Mouse (Mus musculus): ENCODE data around the gene Fam129a. TPM values are rescaled to one million over a fixed set of nuclear protein-coding genes. Genes with fewer than 3 reads are reported as not detected.

Gene Fam129a
- polyA plus RNA-seq, 1 experiment from 2014 or later, result 0.51 TPM

DNA sequence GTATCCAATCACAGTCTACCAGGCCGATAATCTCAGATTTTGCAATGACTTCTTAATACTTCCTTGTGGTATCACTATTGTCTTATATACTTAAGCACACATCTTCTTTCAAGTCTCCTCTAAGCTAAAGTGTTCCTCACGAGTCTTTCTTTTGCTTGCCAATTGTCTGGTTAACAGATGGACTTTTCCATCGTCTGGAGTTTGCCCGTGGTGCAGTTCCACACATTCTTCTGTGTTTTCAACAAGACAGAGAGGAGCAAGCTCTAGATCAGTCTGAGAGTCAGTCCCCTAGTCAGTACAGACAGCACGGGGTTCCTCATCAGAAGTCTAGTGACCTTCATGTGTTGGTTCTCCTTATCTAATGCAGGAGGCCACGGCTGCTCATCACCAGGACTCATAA lies 10.5 kb downstream of the Fam129a start:
- Histone ChIP-seq H3K4me3 (ENCODE audit: low read depth, low read length) (no peak overlapping the region), H3K27ac (ENCODE audit: low read depth, low read length) (no peak overlapping the region)
- ATAC-seq (ENCODE audit: low FRiP score), result no peak

GRCm38 (mm10) chr1:151581977-151582376 lies 11.0 kb downstream of the Fam129a start:
- 77% methylated on average over 3 of the region's 4 CpGs for WGBS
- H3K27me3 ChIP-seq (ENCODE audit: control insufficient read depth, insufficient read depth, low read length), result no peaks in the 10 kb centered on the region
- no peaks in the 10 kb centered on the region for H3K4me1 ChIP-seq (ENCODE audit: control insufficient read depth, insufficient read depth, low read length)
- H3K9ac ChIP-seq (ENCODE audit: low read length), result no peak overlapping the region
- no peak overlapping the region for H3K4me2 ChIP-seq
- DNase-seq (ENCODE audit: low spot score, missing footprints), result no peak
- ATAC-seq (ENCODE audit: low FRiP score), result no peak
- no peak overlapping the region for H3K27ac ChIP-seq (ENCODE audit: low read depth, low read length)
- H3K9me3 ChIP-seq (ENCODE audit: control insufficient read depth, low read length), result no peaks in the 10 kb centered on the region
- H3K36me3 ChIP-seq (ENCODE audit: control insufficient read depth, insufficient read depth, low read length), result no peaks in the 10 kb centered on the region
- no peak overlapping the region for H3K4me3 ChIP-seq (ENCODE audit: low read depth, low read length)

More for the DNA sequence above, 10.5 kb downstream of the Fam129a start:
- H3K36me3 ChIP-seq (ENCODE audit: control insufficient read depth, insufficient read depth, low read length), result no peaks in the 10 kb centered on the region
- H3K4me2 ChIP-seq, result no peak overlapping the region
- H3K9ac ChIP-seq (ENCODE audit: low read length), result no peak overlapping the region
- no peaks in the 10 kb centered on the region for H3K4me1 ChIP-seq (ENCODE audit: control insufficient read depth, insufficient read depth, low read length)
- no peaks in the 10 kb centered on the region for H3K9me3 ChIP-seq (ENCODE audit: control insufficient read depth, low read length)
- DNase-seq (ENCODE audit: low spot score, missing footprints), result no peak
- 90% methylated on average over 6 of the region's 6 CpGs for WGBS
- no peaks in the 10 kb centered on the region for H3K27me3 ChIP-seq (ENCODE audit: control insufficient read depth, insufficient read depth, low read length)

- Histone ChIP-seq H3K27ac (ENCODE audit: low read depth, low read length) (no peak overlapping the region), H3K36me3 (ENCODE audit: control insufficient read depth, insufficient read depth, low read length) (no peaks in the 10 kb centered on the region), H3K9me3 (ENCODE audit: control insufficient read depth, low read length) (no peaks in the 10 kb centered on the region), H3K4me2 (no peak overlapping the region), H3K4me1 (ENCODE audit: control insufficient read depth, insufficient read depth, low read length) (no peaks in the 10 kb centered on the region), H3K4me3 (ENCODE audit: low read depth, low read length) (no peak overlapping the region), H3K27me3 (ENCODE audit: control insufficient read depth, insufficient read depth, low read length) (no peaks in the 10 kb centered on the region), H3K9ac (ENCODE audit: low read length) (no peak overlapping the region)
- WGBS, result 79% methylated on average over 8 of the region's 8 CpGs
- no peak for DNase-seq (ENCODE audit: low spot score, missing footprints)
- no peak for ATAC-seq (ENCODE audit: low FRiP score)
Observed at GRCm38 (mm10) chr1:151583457-151584181, 12.6 kb downstream of the Fam129a start.

- 57% methylated on average over 1 of the region's 1 CpGs for WGBS
- Histone ChIP-seq H3K36me3 (ENCODE audit: control insufficient read depth, insufficient read depth, low read length) (no peaks in the 10 kb centered on the region), H3K27ac (ENCODE audit: low read depth, low read length) (no peak overlapping the region), H3K4me1 (ENCODE audit: control insufficient read depth, insufficient read depth, low read length) (no peaks in the 10 kb centered on the region), H3K9me3 (ENCODE audit: control insufficient read depth, low read length) (no peaks in the 10 kb centered on the region), H3K4me2 (no peak overlapping the region), H3K9ac (ENCODE audit: low read length) (no peak overlapping the region), H3K27me3 (ENCODE audit: control insufficient read depth, insufficient read depth, low read length) (no peaks in the 10 kb centered on the region), H3K4me3 (ENCODE audit: low read depth, low read length) (no peak overlapping the region)
- DNase-seq (ENCODE audit: low spot score, missing footprints) (no peak), ATAC-seq (ENCODE audit: low FRiP score) (no peak)
Observed at GRCm38 (mm10) chr1:151584182-151584471, 13.1 kb downstream of the Fam129a start.

- DNase-seq (ENCODE audit: low spot score, missing footprints), result no peak
- Histone ChIP-seq H3K9ac (ENCODE audit: low read length) (no peak overlapping the region), H3K9me3 (ENCODE audit: control insufficient read depth, low read length) (no peaks in the 10 kb centered on the region), H3K4me3 (ENCODE audit: low read depth, low read length) (no peak overlapping the region), H3K27me3 (ENCODE audit: control insufficient read depth, insufficient read depth, low read length) (no peaks in the 10 kb centered on the region), H3K27ac (ENCODE audit: low read depth, low read length) (no peak overlapping the region), H3K4me2 (no peak overlapping the region), H3K4me1 (ENCODE audit: control insufficient read depth, insufficient read depth, low read length) (no peaks in the 10 kb centered on the region), H3K36me3 (ENCODE audit: control insufficient read depth, insufficient read depth, low read length) (no peaks in the 10 kb centered on the region)
- WGBS, result 80% methylated on average over 11 of the region's 11 CpGs
- no peak for ATAC-seq (ENCODE audit: low FRiP score)
Observed at GRCm38 (mm10) chr1:151584565-151585216, 13.7 kb downstream of the Fam129a start.

- H3K36me3 ChIP-seq (ENCODE audit: control insufficient read depth, insufficient read depth, low read length), result no peaks in the 10 kb centered on the region
- no peak overlapping the region for H3K4me2 ChIP-seq
- ATAC-seq (ENCODE audit: low FRiP score), result no peak
- H3K27me3 ChIP-seq (ENCODE audit: control insufficient read depth, insufficient read depth, low read length), result no peaks in the 10 kb centered on the region
- H3K27ac ChIP-seq (ENCODE audit: low read depth, low read length), result no peak overlapping the region
- no peak overlapping the region for H3K9ac ChIP-seq (ENCODE audit: low read length)
- DNase-seq (ENCODE audit: low spot score, missing footprints), result no peak
- no peaks in the 10 kb centered on the region for H3K9me3 ChIP-seq (ENCODE audit: control insufficient read depth, low read length)
- 74% methylated on average over 4 of the region's 4 CpGs for WGBS
- H3K4me3 ChIP-seq (ENCODE audit: low read depth, low read length), result no peak overlapping the region
- H3K4me1 ChIP-seq (ENCODE audit: control insufficient read depth, insufficient read depth, low read length), result no peaks in the 10 kb centered on the region
Observed at GRCm38 (mm10) chr1:151585647-151586046, 14.7 kb downstream of the Fam129a start.

DNA sequence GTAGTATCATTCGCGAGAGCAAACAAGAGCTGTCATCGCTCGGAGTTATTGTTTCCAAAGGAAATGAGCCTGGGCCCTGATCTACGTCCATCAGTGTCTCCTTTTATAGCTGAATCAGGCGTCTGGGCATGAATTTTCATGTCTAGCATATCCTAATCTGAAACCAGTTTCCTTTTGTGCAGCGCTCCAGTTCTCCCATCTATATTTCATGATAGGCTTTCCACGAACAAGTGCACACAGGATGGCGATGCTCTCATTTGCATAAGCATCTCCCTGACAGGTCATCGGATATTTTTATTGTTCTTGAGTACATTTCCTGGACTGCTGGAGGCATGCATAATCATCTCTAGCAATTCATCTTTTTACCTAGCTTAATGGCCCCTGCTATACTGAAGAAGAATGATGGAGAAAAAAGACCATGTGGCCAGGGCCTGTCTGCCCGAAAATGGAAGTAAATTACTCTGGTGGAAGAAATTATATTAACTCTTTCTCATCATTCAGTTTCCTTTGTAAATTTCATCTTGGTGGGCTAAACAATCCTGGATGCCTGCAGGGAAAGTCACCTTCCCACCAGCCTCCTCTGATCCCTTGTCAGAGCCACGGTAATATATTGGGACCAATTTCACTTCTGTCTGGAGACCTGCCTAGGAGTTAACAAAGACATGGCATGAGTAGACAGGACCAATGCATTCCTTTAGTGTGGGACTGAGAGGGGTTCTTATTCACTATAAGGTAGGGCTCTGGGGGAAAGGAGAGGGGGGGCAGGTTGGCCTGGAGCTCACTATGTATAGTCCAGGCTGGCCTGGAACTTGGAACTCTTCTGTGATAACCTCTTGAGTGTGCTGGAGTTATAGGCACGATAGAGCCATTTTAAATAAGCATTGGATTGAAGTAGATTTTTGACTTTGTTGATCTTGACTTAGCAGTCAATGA lies 21.4 kb downstream of the Fam129a start:
- Histone ChIP-seq H3K9ac (ENCODE audit: low read length) (no peak overlapping the region), H3K4me2 (no peak overlapping the region), H3K27me3 (ENCODE audit: control insufficient read depth, insufficient read depth, low read length) (no peaks in the 10 kb centered on the region), H3K9me3 (ENCODE audit: control insufficient read depth, low read length) (no peaks in the 10 kb centered on the region), H3K27ac (ENCODE audit: low read depth, low read length) (no peak overlapping the region), H3K36me3 (ENCODE audit: control insufficient read depth, insufficient read depth, low read length) (no peaks in the 10 kb centered on the region), H3K4me1 (ENCODE audit: control insufficient read depth, insufficient read depth, low read length) (no peaks in the 10 kb centered on the region), H3K4me3 (ENCODE audit: low read depth, low read length) (no peak overlapping the region)
- no peak for ATAC-seq (ENCODE audit: low FRiP score)
- DNase-seq (ENCODE audit: low spot score, missing footprints), result no peak
- 85% methylated on average over 13 of the region's 13 CpGs for WGBS

DNA sequence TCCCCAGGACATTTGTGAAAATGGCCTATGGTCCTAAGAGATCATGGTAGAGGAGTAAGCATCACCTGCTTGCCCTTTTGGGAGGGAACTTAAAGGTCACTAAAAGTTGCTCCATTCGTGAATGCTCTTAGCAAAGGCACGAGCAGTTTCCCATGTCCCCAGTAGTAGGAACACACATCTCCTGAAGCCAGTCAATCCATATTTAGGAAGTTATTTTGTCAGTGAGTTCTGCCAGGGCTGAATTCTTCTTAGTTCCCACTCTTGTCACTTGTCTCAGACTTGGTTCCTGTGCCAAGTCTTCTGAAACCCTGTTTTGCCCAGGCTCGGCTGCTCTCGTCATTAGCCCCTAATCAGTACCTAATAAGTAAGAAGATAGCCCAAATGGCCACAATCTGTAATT lies 23.9 kb downstream of the Fam129a start:
- no peaks in the 10 kb centered on the region for H3K9me3 ChIP-seq (ENCODE audit: control insufficient read depth, low read length)
- no peaks in the 10 kb centered on the region for H3K36me3 ChIP-seq (ENCODE audit: control insufficient read depth, insufficient read depth, low read length)
- H3K4me3 ChIP-seq (ENCODE audit: low read depth, low read length), result no peak overlapping the region
- H3K4me1 ChIP-seq (ENCODE audit: control insufficient read depth, insufficient read depth, low read length), result no peaks in the 10 kb centered on the region
- H3K4me2 ChIP-seq, result no peak overlapping the region
- DNase-seq (ENCODE audit: low spot score, missing footprints), result no peak
- H3K27me3 ChIP-seq (ENCODE audit: control insufficient read depth, insufficient read depth, low read length), result no peaks in the 10 kb centered on the region
- WGBS, result 90% methylated on average over 4 of the region's 4 CpGs
- H3K9ac ChIP-seq (ENCODE audit: low read length), result no peak overlapping the region
- no peak for ATAC-seq (ENCODE audit: low FRiP score)
- H3K27ac ChIP-seq (ENCODE audit: low read depth, low read length), result no peak overlapping the region

Data from midbrain, embryonic 11.5 days (tissue).